Mouse (Mus musculus): ENCODE results near the gene Kcnk18.

The Kcnk18 gene

GRCm38 (mm10) chr19:59282001-59282400, 63.0 kb downstream of the Kcnk18 start:
- no peak for DNase-seq (ENCODE audit: low read depth, low spot score)
